Mouse (Mus musculus) thymus, postnatal 25 days (tissue): ENCODE results near the gene Gstp1.
A peak's percentile ranks its signal among the peaks of the same experiment; 100 is the strongest.
"Not testable (repeated sequence)": the region's sequence is repeated elsewhere in the genome, so short reads cannot be mapped to it uniquely, and the experiment has no call there.

Experiments used
- DNase-seq: peaks from one replicate; pipeline ENCODE4 v3.0.0; 2022

Gene Gstp1

GRCm38 (mm10) chr19:4060044-4060898, 22.5 kb upstream of the Gstp1 start:
- DNase-seq: not testable (repeated sequence)

- peak; percentile 54 for DNase-seq
These were observed 21.4 kb upstream of the Gstp1 start, which contains the start of gene Gstp3 for GRCm38 (mm10) chr19:4059069-4059740. TSS of gene Gstp3 (minus strand) at chr19:4059569.

GRCm38 (mm10) chr19:4058581-4058980, 20.8 kb upstream of the Gstp1 start:
- no peak for DNase-seq

GRCm38 (mm10) chr19:4057962-4058361, 20.2 kb upstream of the Gstp1 start:
- DNase-seq: no peak

GRCm38 (mm10) chr19:4057389-4057788, 19.6 kb upstream of the Gstp1 start:
- no peak for DNase-seq

GRCm38 (mm10) chr19:4056727-4057126, 18.9 kb upstream of the Gstp1 start:
- DNase-seq: no peak

GRCm38 (mm10) chr19:4055947-4056693, 18.3 kb upstream of the Gstp1 start:
- DNase-seq: no peak

- DNase-seq: no peak
These were observed 17.6 kb upstream of the Gstp1 start for GRCm38 (mm10) chr19:4055216-4055946.

GRCm38 (mm10) chr19:4054613-4055012, 16.8 kb upstream of the Gstp1 start:
- no peak for DNase-seq

- no peak for DNase-seq
These were observed 14.8 kb upstream of the Gstp1 start for GRCm38 (mm10) chr19:4052516-4053030.

- DNase-seq: peak; percentile 79
These were observed 14.1 kb upstream of the Gstp1 start for GRCm38 (mm10) chr19:4051741-4052515.

GRCm38 (mm10) chr19:4051016-4051415, 13.2 kb upstream of the Gstp1 start:
- DNase-seq: peak; percentile 32

GRCm38 (mm10) chr19:4049069-4049468, 11.3 kb upstream of the Gstp1 start:
- not testable (repeated sequence) for DNase-seq

GRCm38 (mm10) chr19:4047859-4048258, 10.1 kb upstream of the Gstp1 start:
- DNase-seq: peak; percentile 83

GRCm38 (mm10) chr19:4046866-4047254, 9.1 kb upstream of the Gstp1 start:
- DNase-seq: no peak

- DNase-seq: no peak
These were observed 8.4 kb upstream of the Gstp1 start, which contains the start of gene Gstp2 for GRCm38 (mm10) chr19:4045966-4046865. TSS of gene Gstp2 (minus strand) at chr19:4046023.

GRCm38 (mm10) chr19:4044109-4044508, 6.3 kb upstream of the Gstp1 start:
- not testable (repeated sequence) for DNase-seq

- no peak for DNase-seq
These were observed 4.3 kb upstream of the Gstp1 start for GRCm38 (mm10) chr19:4042124-4042523.

GRCm38 (mm10) chr19:4041500-4041899, 3.7 kb upstream of the Gstp1 start:
- DNase-seq: not testable (repeated sequence)

GRCm38 (mm10) chr19:4040941-4041340, 3.2 kb upstream of the Gstp1 start:
- DNase-seq: not testable (repeated sequence)
